Mouse (Mus musculus) lung, postnatal 10 days (tissue): Measurements from ENCODE around the gene Sorcs2.

Experiments
- DNase-seq: peaks from one replicate; pipeline ENCODE4 v3.0.0; 2021

The Sorcs2 gene

DNA sequence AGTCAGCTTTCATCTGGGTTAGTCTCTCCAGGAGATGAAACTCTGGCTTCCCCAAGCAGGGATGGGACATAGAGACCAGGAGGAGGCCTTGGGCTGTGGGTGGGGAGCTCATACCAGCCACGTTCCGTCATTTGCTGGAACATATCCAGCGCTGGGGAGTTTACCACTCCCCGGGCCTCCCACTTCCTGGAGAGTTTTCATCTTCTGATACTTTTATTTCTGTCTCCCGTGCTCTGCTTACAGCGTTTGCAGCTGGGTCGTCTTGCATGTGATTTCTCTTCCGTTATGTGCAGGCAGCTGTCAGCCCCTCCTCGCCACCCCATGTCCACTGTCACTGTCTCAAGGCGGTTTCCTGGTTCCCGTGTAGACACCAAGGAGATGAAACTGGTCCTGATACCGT, 424.1 kb downstream of the Sorcs2 start:
- peak; percentile 95 for DNase-seq

DNA sequence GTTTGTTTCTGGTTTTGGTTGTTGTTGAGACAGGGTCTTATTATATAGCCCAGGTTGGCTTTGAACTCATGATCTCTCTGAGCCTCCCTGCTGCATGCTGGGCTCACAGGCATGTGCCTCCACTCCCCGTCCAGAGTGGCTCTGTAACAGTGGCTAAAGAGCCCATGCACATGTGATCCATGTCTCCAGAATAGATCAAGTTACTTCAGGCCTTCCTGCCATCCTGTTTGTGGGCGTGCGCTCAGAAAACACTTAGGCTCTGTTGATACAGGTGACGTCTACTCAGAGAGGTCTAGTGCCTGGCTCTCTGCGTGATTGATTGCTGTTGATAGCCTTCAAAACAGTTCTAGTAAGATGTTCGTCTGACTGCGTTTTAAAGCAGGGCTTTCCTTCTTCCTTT, 425.2 kb downstream of the Sorcs2 start:
- no peak for DNase-seq

DNA sequence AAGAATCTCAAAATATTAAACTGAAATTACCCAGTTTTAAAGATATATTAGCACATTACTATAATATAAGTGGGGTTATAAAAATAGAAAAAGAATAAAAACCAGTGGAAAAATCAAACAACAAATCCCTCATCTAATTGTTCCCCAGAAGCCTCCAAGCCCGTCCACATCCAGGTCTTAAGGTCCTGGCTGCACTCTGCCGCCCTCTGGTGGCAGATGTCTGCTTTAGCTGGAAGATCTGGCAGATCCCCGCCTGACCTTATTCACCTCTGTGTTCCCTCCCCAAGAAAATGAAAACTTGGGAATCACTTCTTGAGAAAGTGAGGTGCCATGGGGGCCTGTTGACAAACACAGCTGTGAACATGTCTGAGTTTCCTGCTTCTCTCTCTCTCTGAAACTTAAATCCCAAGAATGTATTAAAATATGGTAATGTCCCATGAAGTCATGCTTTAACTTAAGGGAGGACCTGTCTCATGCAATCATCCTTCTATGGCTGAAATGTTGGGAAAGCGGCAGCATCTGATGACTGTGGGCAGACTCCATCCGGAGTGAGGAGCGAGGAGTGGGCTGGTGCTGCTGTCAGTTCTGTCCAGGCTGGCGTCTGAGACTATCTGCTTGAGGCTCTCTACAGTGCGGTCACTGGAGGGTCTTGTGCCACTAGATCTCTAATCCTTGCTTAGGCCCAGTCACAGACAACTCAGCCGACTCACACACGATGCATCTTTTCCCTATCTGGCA, 425.9 kb downstream of the Sorcs2 start:
- DNase-seq = peak; percentile 78

DNA sequence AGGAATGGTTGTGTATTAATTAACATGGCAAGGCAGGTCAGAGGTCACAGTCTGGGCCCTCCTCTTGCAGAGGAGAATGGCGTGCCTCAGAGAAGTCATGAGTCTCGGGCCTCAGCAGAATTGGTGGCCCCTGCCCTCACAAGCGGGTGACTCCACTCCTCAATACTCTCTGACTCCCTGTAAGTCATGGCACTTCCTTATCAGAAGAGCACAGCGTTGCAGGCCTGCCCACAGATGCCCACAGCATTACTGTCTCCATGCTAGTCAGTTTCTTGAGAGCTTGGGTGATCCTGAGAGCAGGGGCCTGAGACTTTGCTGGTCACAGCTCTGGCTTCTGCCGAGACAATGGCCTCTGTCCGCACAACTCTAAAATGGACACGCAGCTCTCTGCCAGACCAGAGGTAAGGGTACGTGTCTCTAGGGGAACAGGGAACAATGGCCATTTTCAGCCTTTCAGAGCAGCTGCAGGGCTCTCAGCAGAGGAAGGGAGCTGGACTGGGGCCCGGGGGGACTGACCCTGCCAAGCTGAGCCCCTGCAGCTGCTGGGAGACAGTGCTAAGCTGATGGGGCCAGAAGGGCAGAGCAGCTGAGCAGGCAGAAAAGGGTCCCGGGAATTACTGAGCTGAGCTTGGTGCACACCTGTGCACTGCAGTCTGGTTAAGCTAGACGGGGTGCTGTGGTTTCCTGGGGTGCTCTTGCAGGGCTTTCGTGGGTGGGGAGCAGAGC, 427.4 kb downstream of the Sorcs2 start:
- DNase-seq = peak; percentile 79

DNA sequence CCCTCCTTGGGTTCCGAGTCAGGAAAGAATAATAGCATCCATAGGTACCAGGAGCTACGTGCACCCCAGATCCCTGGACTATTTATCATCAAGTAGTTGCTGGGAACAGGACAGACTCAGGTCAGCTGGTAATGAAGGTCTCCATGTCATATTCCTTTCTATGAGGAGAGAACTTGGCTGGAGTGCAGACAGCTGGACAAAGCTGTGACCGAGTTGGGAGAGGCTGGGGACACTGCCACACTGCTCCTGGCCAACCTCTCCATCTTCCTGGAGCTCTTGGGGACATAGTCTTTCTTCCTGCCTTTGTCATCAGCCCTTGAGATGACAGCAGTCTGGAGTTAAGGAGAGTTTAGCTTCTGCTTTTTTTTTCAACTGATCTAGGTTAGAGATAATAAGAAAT, 428.1 kb downstream of the Sorcs2 start:
- DNase-seq = no peak
